Mouse (Mus musculus) adrenal gland, adult 2 months (tissue): ENCODE data around the gene Tmem42. TPM values are rescaled to one million over a fixed set of nuclear protein-coding genes. Genes with fewer than 3 reads are reported as not detected.
A peak's percentile ranks its signal among the peaks of the same experiment; 100 is the strongest.

Source experiments
- DNase-seq: peaks from one replicate; pipeline ENCODE4 v3.0.0; 2021
- long read RNA-seq: library from polyadenylated mRNA; stranded (forward); transcript quantifications from one replicate; pipeline ENCODE4 v2.0.0, GENCODE M21; 2021
- polyA plus RNA-seq: library from polyadenylated mRNA; depleted of rRNA; stranded (reverse); fragments of >200 nt; gene quantifications from 2 replicates; pipeline ENCODE4 v1.2.3, GENCODE M21; 2012; rRNA removed
- total RNA-seq, 2 experiments: library from RNA; stranded (reverse); gene quantifications; 2 replicates each; pipeline ENCODE4 v1.2.3; 2021

Tmem42 gene
- 10 to 100 TPM; 16.1 to 17.9 TPM for total RNA-seq
- 34.4 and 39.2 TPM in 2 replicates for polyA plus RNA-seq
- long read RNA-seq, transcript Tmem42-201 (3 exons, 1,041 nt) = major isoform, 25 of 26 reads
- long read RNA-seq, partial matches to known transcripts = 0 of 26 reads
- long read RNA-seq, other reads (novel, unspliced or antisense) = 1 of 26 reads

- peak; percentile 94 for DNase-seq
Measured at GRCm38 (mm10) chr9:123020995-123021631, at the start of gene Tmem42. Gene Tmem42, plus strand, starts transcription at chr9:123021326.

GRCm38 (mm10) chr9:122998406-122999192 is 22.5 kb upstream of the Tmem42 start:
- no peak for DNase-seq

- no peak for DNase-seq
Measured at GRCm38 (mm10) chr9:122999193-122999586, 21.9 kb upstream of the Tmem42 start.

GRCm38 (mm10) chr9:123004718-123005117 is 16.4 kb upstream of the Tmem42 start:
- DNase-seq = no peak

- DNase-seq = no peak
Measured at GRCm38 (mm10) chr9:123006071-123006470, 15.1 kb upstream of the Tmem42 start.

GRCm38 (mm10) chr9:123021636-123022379 is 682 bp downstream of the Tmem42 start:
- DNase-seq = peak; percentile 14

- DNase-seq = peak; percentile 59
Measured at GRCm38 (mm10) chr9:123024201-123024600, 3.1 kb downstream of the Tmem42 start.

- no peak for DNase-seq
Measured at GRCm38 (mm10) chr9:123031496-123032246, 10.5 kb downstream of the Tmem42 start.

- DNase-seq = no peak
Measured at GRCm38 (mm10) chr9:123034426-123034825, 13.3 kb downstream of the Tmem42 start, which contains the start of gene Tgm4. Gene Tgm4, plus strand, starts transcription at chr9:123034726.

GRCm38 (mm10) chr9:123047665-123048064 is 26.5 kb downstream of the Tmem42 start:
- no peak for DNase-seq

- DNase-seq = no peak
Measured at GRCm38 (mm10) chr9:123058724-123059292, 37.7 kb downstream of the Tmem42 start.

GRCm38 (mm10) chr9:123060172-123060571 is 39.0 kb downstream of the Tmem42 start:
- no peak for DNase-seq

Other genes with a start within 250 kb of the Tmem42 start
- 10 to 100 TPM; 19.2 to 23.5 TPM for gene Tcaim, start 215.8 kb upstream of the Tmem42 start, total RNA-seq
- gene Tcaim, start 215.8 kb upstream of the Tmem42 start, polyA plus RNA-seq = 3.8 and 5.0 TPM in 2 replicates
- gene Gm35549, start 177.3 kb upstream of the Tmem42 start, total RNA-seq = not detected
- gene Gm35549, start 177.3 kb upstream of the Tmem42 start, polyA plus RNA-seq = not detected in 2 replicates
- gene Zfp445, start 155.3 kb upstream of the Tmem42 start, total RNA-seq = 100 to 1,000 TPM in 1 of 2 experiments, 10 to 100 TPM in 1; 71.4 to 109 TPM
- 15.5 and 30.5 TPM in 2 replicates for gene Zfp445, start 155.3 kb upstream of the Tmem42 start, polyA plus RNA-seq
- 1 to 10 TPM; 5.6 to 6.5 TPM for gene Zkscan7, start 135.6 kb upstream of the Tmem42 start, total RNA-seq
- gene Zkscan7, start 135.6 kb upstream of the Tmem42 start, polyA plus RNA-seq = 2.0 and 4.0 TPM in 2 replicates
- gene Zfp105, start 98.3 kb upstream of the Tmem42 start, total RNA-seq = 1 to 10 TPM; 3.2 to 5.4 TPM
- gene Zfp105, start 98.3 kb upstream of the Tmem42 start, polyA plus RNA-seq = 0.15 and 0.75 TPM in 2 replicates
- 10 to 100 TPM; 18.8 to 22.3 TPM for gene 1110059G10Rik, start 70.3 kb upstream of the Tmem42 start, total RNA-seq
- 1.1 and 1.6 TPM in 2 replicates for gene 1110059G10Rik, start 70.3 kb upstream of the Tmem42 start, polyA plus RNA-seq
- 1 to 10 TPM; 1.2 to 1.3 TPM for gene Kif15, start 70.3 kb upstream of the Tmem42 start, total RNA-seq
- gene Kif15, start 70.3 kb upstream of the Tmem42 start, polyA plus RNA-seq = 0.30 TPM in 1 of 2 replicates, not detected in the other
- under 1 TPM; 0.45 to 0.52 TPM for gene Tgm4, start 13.4 kb downstream of the Tmem42 start, total RNA-seq
- 0.13 and 0.26 TPM in 2 replicates for gene Tgm4, start 13.4 kb downstream of the Tmem42 start, polyA plus RNA-seq
- 10 to 100 TPM; 62.8 to 83.5 TPM for gene Zdhhc3, start 91.9 kb downstream of the Tmem42 start, total RNA-seq
- gene Zdhhc3, start 91.9 kb downstream of the Tmem42 start, polyA plus RNA-seq = 221 and 236 TPM in 2 replicates
- 10 to 100 TPM; 29.6 to 39.3 TPM for gene Exosc7, start 91.9 kb downstream of the Tmem42 start, total RNA-seq
- gene Exosc7, start 91.9 kb downstream of the Tmem42 start, polyA plus RNA-seq = 7.5 and 7.6 TPM in 2 replicates
- 10 to 100 TPM; 27.6 to 47.5 TPM for gene Clec3b, start 129.6 kb downstream of the Tmem42 start, total RNA-seq
- 34.0 and 58.3 TPM in 2 replicates for gene Clec3b, start 129.6 kb downstream of the Tmem42 start, polyA plus RNA-seq
- gene Cdcp1, start 194.7 kb downstream of the Tmem42 start, total RNA-seq = under 1 TPM; 0.14 to 0.17 TPM
- gene Cdcp1, start 194.7 kb downstream of the Tmem42 start, polyA plus RNA-seq = 0.06 and 0.08 TPM in 2 replicates
- gene Tmem158, start 239.4 kb downstream of the Tmem42 start, total RNA-seq = 10 to 100 TPM in 1 of 2 experiments, 1 to 10 TPM in 1; 4.5 to 11.0 TPM
- gene Tmem158, start 239.4 kb downstream of the Tmem42 start, polyA plus RNA-seq = 42.7 and 50.3 TPM in 2 replicates